Mouse (Mus musculus) Muller cell, postnatal 12 days (primary cell): ENCODE results near the gene Sh2d2a.
"Not testable (repeated sequence)": the region's sequence is repeated elsewhere in the genome, so short reads cannot be mapped to it uniquely, and the experiment has no call there.

ENCODE experiments used
- DNase-seq: peaks from one replicate; pipeline ENCODE4 v3.0.0-alpha.2; 2015; ENCODE audit errors: inconsistent ontology term

Gene Sh2d2a

DNA sequence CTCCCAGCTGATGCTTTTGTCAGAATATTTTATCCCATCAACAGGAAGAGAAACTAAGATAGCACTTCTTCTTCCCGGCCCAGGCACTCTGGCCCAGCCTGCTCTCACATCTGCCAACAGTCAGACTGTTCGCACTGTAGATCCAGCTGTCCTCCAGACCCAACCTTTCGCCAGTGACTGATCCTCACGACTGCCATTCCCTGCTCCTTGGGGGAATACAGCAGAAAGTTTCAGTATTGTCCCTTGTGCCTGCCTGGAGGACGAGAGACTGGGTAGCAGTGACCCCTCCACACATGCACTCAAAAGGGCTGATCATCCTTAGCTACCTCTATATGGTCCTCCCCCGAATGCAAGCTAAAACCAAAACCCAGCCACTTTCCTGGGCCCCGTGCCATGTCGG is 9.4 kb downstream of the Sh2d2a start:
- no peak for DNase-seq

GRCm38 (mm10) chr3:87857666-87858065 is 11.1 kb downstream of the Sh2d2a start:
- no peak for DNase-seq

DNA sequence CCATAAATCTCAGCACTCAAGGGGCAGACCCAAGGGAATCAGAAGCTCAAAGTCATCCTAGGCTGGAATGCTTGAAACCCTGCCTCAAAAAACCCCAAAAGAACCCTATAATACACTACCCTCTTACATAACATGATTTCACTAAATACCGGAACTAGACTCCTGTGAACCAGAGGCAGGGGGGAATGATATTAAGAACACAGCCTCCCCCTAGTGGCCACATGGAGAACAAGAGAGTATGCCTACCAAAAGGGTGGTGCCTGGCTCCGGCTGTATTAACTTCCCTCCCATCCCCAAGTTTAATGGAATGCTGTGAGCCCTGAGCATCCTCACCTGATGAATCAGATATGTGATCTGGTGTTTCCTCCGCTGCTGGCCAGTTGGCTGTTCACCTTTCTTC is 13.3 kb downstream of the Sh2d2a start:
- DNase-seq = peak; percentile 67

- not testable (repeated sequence) for DNase-seq
Measured at GRCm38 (mm10) chr3:87864111-87864510, 17.6 kb downstream of the Sh2d2a start.

DNA sequence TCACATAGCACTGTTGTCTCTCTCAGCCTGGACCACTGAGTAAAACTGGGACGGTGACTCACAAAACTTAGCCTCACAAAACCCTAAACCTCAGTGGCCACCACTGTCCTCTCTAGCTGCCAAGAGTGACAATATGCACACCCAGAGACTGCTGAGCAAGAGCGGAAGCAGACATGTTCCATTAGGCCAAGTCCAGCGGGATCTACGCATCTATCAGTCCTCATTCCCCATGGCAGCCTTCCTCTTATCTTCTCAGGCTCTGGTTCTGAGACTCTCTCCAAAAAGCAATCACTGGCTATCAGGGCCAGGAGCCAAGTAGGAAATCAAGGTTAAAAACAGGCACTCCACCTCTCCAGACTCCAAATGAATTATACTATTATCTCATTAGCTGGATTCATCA is 31.2 kb downstream of the Sh2d2a start:
- peak; percentile 2 for DNase-seq

- no peak for DNase-seq
Measured at GRCm38 (mm10) chr3:87884291-87884690, 37.7 kb downstream of the Sh2d2a start.

GRCm38 (mm10) chr3:87884708-87885251 is 38.2 kb downstream of the Sh2d2a start:
- peak; percentile 66 for DNase-seq

DNA sequence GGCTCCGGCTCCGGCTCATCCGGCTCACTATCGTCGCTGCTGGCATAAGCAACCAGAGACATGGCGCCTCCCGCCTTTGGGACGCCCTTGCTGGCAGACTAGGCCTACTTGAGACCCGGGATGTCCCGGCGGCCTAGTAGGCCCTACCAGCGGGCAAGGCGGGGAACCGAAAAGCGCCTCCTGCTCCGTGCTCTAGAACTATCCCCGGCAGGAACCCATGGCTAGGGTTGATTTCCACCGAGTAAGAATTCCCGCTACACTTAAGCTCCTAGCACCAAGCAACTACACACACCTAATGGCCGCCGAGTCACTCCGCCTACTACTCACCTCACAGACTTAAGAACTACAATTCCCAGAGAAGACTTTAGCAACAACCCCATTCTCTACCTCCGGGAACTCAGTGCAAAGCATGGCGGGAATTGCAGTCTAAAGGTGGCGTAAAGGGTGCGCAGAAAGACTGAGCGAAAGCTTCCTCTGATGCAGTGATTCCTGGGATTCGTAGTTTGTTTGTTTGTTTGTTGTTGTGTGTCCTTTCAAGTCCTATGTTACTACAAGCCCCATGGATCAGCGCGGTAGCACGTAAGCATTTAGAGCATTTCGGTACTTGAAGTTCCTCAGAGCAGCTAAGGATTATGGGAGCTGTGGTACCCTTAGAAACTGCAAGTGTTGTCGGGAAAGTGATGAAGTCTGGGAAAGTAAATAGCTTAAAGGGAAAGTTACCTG is 38.9 kb downstream of the Sh2d2a start, which contains the start of gene Prcc:
Prcc (minus strand) TSS at position 328 of the 723 bp plus-strand sequence.
- DNase-seq = peak; percentile 99

- DNase-seq = no peak
Measured at GRCm38 (mm10) chr3:87886004-87886365, 39.4 kb downstream of the Sh2d2a start.

DNA sequence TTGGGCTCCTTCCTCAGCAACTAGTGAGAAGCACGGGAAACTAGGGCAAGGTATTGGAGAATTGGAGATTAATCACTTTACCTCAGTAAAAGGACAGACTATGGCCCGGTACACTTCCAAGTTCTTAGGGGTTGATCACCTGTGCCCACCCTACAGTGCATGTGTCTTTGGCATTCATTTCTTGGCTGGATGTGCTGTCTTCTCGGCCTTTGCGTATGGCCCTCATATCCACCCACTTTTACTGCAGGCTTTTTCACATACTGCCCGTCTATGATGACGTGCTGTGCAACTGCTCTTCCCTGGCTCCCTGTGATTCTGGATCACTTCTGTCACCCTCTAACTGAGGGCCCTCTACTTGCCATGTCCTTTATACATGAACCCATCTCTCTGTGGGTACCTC is 39.9 kb downstream of the Sh2d2a start:
- no peak for DNase-seq

DNA sequence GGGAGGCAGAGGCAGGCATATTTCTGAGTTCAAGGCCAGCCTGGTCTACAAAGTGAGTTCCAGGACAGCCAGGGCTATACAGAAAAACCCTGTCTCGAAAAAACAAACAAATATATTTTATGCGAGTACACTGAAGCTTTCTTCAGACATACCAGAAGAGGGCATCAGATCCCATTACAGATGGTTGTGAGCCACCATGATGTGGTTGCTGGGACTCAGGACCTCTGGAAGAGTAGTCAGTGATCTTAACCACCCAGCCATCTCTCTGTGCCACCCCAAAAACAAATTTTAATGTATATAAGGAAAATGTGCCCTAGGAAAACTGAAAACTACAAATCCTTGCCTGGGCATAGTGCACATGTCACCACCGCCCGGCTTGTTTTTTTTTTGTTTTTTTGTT is 40.8 kb downstream of the Sh2d2a start:
- not testable (repeated sequence) for DNase-seq

DNA sequence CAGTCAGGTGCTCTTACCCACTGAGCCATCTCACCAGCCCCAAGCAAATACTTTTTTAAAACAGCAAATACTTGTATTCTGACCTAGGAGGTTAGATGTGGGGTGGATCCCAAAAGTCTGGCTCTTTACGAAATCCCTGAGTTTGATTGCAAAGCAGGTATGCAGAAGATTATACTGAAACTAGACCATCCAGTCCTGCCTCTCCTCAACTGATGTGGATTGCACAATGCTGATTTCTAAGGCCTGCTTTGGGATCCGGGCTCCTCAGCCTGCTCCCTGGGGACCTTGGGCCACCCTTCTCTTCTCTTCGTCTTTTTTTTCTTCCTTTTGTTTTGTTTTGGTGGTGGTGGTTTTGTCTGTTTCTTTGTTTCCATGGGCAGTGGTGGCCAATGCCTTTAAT is 44.9 kb downstream of the Sh2d2a start:
- DNase-seq = no peak

- no peak for DNase-seq
Measured at GRCm38 (mm10) chr3:87893367-87893905, 46.9 kb downstream of the Sh2d2a start.

DNA sequence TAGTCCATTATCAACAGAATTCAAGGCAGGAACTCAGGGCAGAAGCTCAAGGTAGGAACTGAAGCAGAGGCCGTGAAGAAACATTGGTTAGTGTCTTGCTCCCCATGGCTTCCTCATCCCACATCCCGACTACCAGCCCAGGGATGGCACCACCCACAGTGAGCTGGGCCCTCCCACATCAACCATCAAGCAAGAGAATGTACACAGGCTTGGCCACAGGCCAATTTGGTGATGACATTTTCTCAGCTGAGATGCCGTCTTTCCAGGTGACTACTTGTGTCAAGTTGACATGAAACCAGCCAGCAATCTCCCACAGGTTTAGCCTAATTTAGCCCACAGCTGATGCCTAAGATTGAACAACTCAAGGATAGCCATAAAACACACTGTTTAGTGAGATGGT is 52.7 kb downstream of the Sh2d2a start:
- no peak for DNase-seq

DNA sequence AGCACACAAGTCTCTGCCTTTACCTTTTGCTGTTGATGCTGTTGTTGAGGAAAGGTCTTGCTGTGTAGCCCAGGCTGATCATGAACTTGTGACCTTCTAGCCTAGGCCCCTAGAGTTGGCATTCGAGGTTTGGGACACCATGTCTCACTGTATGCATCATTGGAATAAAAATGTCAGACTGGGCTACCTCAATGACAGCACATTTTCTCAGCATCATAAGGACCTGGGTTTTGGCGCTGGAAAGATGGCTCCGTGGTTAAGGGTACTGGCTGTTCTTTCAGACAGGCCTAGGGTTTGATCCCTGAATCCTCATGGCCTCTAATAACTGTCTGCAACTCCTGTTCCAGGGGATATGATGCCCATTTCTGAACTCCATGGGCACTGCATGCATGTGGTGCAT is 53.2 kb downstream of the Sh2d2a start:
- DNase-seq = no peak

- no peak for DNase-seq
Measured at GRCm38 (mm10) chr3:87901036-87901624, 54.6 kb downstream of the Sh2d2a start.

GRCm38 (mm10) chr3:87901959-87902358 is 55.4 kb downstream of the Sh2d2a start:
- not testable (repeated sequence) for DNase-seq

GRCm38 (mm10) chr3:87903821-87904220 is 57.3 kb downstream of the Sh2d2a start:
- no peak for DNase-seq
